ENCODE assay signal across 19 mouse cellular contexts in the genomic region with DNA sequence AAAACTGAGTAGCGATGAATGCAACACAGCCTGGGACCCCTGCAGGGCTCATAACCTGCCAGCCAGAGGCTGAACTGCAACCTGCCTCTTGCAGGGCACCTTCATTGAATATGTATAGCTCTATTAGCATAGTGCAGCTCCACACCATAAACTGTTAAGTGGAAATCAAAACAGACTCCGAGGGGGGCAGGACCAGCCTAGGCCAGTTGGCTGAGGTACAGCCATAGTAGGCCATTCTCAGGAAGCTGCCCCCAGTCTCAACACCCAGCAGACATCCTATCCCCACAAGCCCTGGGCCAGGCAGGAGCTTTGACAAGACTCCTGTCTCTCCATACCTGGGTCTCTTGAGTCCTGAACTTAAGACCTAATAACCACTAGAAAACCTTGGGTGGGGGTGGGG.
"Had no signal": no experiment of that assay in that cellular context is flagged by ENCODE, and none has a peak within 500 bp of the region (broad histone marks: within the 10 kb centered on the region; RNA-seq: fewer than 3 reads in every experiment).

No protein-coding gene starts in this region.

- H3K27me3 ChIP-seq: stomach, embryonic 15.5 days had no signal

- H3K4me3 ChIP-seq: layer of hippocampus, adult 2 months; left cerebral cortex, adult 2 months; limb, embryonic 12.5 days; limb, embryonic 15.5 days; midbrain, embryonic 13.5 days; stomach, embryonic 15.5 days had no signal

- H3K9ac ChIP-seq: limb, embryonic 15.5 days; liver, embryonic 14.5 days; liver, postnatal 0 days; lung, embryonic 14.5 days; midbrain, embryonic 13.5 days; stomach, embryonic 15.5 days had no signal

- H3K4me2 ChIP-seq: limb, embryonic 12.5 days; limb, embryonic 15.5 days; liver, embryonic 11.5 days; lung, embryonic 14.5 days; midbrain, embryonic 13.5 days; stomach, embryonic 15.5 days had no signal

- DNase-seq: layer of hippocampus, postnatal 36 days; liver, postnatal 0 days; lung, embryonic 14.5 days; retina, postnatal 1 day; right cerebral cortex, postnatal 25 days; spleen, adult 18-20 months; thymus, postnatal 25 days had no signal

- H3K27ac ChIP-seq: layer of hippocampus, adult 2 months; left cerebral cortex, adult 2 months; limb, embryonic 12.5 days; limb, embryonic 15.5 days; liver, embryonic 14.5 days; macrophage; midbrain, embryonic 13.5 days; stomach, embryonic 15.5 days had no signal

- H3K36me3 ChIP-seq: limb, embryonic 12.5 days; limb, embryonic 15.5 days; midbrain, embryonic 13.5 days; stomach, embryonic 15.5 days had no signal

- H3K9me3 ChIP-seq: limb, embryonic 12.5 days; limb, embryonic 15.5 days; midbrain, embryonic 13.5 days; stomach, embryonic 15.5 days had no signal

- ATAC-seq: inflammation-experienced regulatory T-cells, adult 6 months; intestine, embryonic 16.5 days; liver, postnatal 0 days; lung, postnatal 0 days; midbrain, embryonic 13.5 days had no signal

- H3K4me1 ChIP-seq: stomach, embryonic 15.5 days had no signal
